Mouse (Mus musculus) kidney, adult 8-10 months (tissue): ENCODE results near the gene Olfr716.
"Not testable (repeated sequence)": the region's sequence is repeated elsewhere in the genome, so short reads cannot be mapped to it uniquely, and the experiment has no call there.

ENCODE experiments used
- DNase-seq, 2 experiments: peaks; one replicate each; pipeline ENCODE4 v3.0.0; 2022

Gene Olfr716

DNA sequence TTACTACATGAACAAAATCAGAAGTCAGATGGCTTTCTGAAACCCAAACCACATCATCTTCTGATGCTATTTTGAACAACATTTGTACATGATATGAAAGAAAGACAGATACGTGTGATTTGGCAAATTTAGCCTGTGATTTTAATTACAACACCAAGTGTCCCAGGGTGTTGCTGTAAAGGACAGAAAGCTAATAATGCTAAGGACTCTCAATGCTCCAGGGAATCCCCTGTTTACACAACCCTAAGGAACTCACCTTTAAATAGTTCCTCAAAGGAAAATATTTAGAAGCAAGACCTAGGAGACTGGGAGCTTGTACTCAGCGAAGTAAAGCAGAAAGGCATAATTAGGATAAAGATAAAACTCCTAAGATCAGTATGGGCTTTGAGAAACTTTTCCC lies at the start of gene Olfr716:
Gene Olfr716 (plus strand): TSS at position 301 of the 400 bp plus-strand sequence.
- not testable (repeated sequence) for DNase-seq

- no peak for DNase-seq
Observed at GRCm38 (mm10) chr7:107092920-107093319, 45.2 kb upstream of the Olfr716 start, which contains the start of gene Olfr17. TSS of gene Olfr17 (plus strand) at chr7:107093220.

DNA sequence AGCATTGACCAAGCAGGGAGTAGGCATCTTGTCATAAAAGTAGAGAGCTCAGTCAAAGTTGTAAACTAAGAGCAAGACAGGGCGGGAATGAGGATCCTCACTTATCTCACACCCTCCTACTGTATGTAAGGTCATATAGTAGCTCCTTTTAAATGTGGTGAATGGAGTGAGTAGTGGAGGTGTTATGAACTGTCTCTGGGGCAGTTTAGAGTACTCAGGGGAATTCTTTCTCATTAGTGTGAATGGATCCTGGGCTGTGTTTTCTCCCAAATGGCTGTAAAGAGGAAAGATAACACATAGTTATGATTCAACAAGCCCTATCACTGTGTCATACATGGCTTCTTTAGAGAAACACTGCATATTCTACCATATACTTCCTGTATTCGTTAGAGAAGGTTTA lies 27.9 kb upstream of the Olfr716 start, which contains the start of gene Olfr715b:
Gene Olfr715b (minus strand): TSS at position 101 of the 400 bp plus-strand sequence.
- DNase-seq, result not testable (repeated sequence)

- not testable (repeated sequence) for DNase-seq
Observed at GRCm38 (mm10) chr7:107130983-107131382, 7.1 kb upstream of the Olfr716 start, which contains the start of gene Olfr715. TSS of gene Olfr715 (minus strand) at chr7:107131083.

DNA sequence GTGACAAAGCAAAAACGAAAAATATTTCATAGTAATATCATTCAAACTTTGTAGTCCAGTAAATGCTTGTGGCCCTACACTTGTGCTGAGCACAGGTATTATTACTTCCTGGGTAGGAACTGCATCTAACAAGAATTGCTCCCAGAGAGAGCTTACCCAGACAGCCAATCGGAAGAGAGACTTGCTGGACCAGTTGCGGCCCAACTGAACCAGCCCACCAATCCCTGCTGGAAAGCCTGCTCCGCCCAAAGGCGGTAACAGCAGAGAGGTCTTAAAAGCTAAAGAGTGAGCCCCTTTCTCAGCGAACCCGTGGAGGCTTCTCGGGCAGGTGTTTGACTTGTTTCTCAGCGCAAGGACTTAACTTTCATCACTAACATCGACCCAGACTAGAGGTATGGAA lies 28.6 kb downstream of the Olfr716 start, which contains the start of gene Nlrp14:
Gene Nlrp14 (plus strand): TSS at position 301 of the 400 bp plus-strand sequence.
- no peak for DNase-seq

DNA sequence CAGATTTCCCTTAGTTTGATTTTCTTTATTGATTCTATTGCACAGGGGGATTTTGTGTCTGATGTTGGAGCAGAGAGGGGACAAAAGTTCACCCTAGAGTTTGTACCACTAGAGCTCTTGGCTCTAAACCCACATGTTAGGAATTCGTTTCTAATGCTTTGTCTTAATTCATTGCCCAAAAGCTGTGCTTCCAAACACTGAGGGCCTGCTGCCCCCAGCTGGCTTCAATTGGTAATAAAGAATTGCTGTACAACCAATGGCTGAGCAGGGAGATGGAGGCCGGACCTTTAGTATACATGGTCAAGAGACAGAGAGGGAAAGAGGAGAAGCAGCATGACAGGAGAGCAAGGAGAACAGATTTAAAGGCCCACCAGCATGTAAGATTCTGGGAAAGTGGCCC lies 42.3 kb downstream of the Olfr716 start:
- DNase-seq, result no peak
